Mouse (Mus musculus) adrenal gland (tissue): ENCODE measurements at regions not wholly inside any gene's neighbourhood (a gene's known extent, or its start where the extent isn't known, plus 50 kb on each side); places are given as distances from the start of the nearest gene placed in this dataset.
"Not testable (repeated sequence)": the region's sequence is repeated elsewhere in the genome, so short reads cannot be mapped to it uniquely, and the experiment has no call there.

Experiments
- intact Hi-C: fragments of 180-260 bp; cut with DNase I; formaldehyde crosslinking; loops from one replicate; pipeline ENCODE4 v1.15.1; 2025

- intact Hi-C loops, result no loop called here
Observed at GRCm38 (mm10) chr11:27105920-27106319, 512.1 kb upstream of the Vrk2 start.

DNA sequence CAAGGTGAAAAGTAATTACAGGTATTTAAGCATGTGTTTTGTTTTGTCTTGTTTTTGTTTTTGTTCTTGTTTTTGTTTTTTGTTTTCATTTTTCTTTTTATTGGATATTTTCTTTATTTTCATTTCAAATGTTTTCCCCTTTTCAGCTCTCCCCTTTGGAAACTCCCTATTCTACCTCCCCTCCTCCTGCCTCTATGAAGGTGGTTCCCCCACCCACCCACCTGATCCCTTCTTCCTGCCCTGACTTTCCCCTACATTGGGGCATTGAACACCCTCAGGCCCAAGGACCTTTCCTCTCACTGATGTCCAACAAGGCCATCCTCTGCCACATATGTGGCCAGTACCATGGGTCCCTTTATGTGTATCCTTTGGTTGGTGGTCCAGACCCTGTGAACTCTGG lies 509.1 kb upstream of the Vrk2 start:
- intact Hi-C loops, result no loop called here

GRCm38 (mm10) chr11:27102045-27102444 lies 508.2 kb upstream of the Vrk2 start:
- intact Hi-C loops, result no loop called here

DNA sequence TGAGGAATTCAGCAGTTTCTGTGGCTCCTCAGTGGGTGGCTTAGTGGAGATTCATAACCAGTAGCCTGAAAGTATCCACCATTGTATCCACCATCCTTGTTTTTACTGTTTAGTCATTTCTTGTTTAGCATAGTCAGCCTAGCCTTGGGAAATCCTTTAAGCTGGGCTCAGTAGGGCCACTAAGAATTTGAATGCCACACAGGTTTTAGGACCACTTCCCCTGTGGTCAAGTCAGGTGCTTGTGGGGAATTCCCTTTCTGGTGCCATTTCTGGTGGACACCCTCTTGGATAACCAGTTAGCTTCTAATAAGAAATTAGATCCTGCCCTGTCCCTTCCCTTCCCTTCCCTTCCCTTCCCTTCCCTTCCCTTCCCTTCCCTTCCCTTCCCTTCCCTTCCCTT lies 502.8 kb upstream of the Vrk2 start:
- intact Hi-C loops, result no loop called here

DNA sequence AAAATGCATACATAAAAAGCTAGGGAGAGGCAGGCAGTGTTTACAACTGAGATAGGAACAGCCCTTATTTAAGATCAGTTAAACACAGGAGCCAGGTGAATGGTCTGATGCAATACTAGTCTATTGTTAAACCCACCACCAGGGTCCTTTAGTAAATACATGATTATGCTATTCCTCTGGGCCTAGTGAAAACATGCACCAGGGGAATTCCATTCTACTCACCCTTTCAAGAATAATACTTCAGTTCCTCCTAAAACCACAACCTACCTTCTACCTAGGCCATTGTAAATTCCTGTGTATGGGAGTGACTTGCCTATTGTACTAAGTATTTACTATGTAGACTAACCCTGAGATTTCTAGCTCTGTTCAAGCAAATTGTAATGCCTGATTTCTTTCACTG lies 501.7 kb upstream of the Vrk2 start:
- intact Hi-C loops, result not testable (repeated sequence)

GRCm38 (mm10) chr11:27086516-27086915 lies 492.7 kb upstream of the Vrk2 start:
- intact Hi-C loops, result no loop called here

- intact Hi-C loops, result no loop called here
Observed at GRCm38 (mm10) chr11:27081188-27081587, 487.4 kb upstream of the Vrk2 start.

DNA sequence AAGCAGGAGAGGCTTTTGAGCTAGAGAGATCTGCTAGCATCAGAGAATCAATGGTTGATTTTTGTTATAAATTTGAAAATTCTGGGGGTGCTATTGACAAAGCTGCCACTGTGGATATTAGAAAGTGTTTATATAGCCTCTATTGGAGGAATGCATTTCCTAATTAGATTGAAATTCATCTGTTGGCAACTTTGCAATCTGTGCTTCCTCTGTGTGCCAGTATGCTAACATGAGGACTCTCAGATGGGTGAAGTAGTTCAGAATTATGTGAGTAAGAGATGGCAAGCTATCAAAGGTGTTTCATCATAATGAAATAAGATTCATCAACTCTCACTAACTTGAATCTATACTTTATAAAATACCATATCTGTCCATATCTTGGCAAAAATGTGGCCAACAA lies 476.6 kb upstream of the Vrk2 start:
- intact Hi-C loops, result no loop called here

GRCm38 (mm10) chr11:27027243-27027852 lies 433.5 kb upstream of the Vrk2 start:
- intact Hi-C loops, result no loop called here

- intact Hi-C loops, result no loop called here
Observed at GRCm38 (mm10) chr11:27025500-27025899, 431.7 kb upstream of the Vrk2 start.

DNA sequence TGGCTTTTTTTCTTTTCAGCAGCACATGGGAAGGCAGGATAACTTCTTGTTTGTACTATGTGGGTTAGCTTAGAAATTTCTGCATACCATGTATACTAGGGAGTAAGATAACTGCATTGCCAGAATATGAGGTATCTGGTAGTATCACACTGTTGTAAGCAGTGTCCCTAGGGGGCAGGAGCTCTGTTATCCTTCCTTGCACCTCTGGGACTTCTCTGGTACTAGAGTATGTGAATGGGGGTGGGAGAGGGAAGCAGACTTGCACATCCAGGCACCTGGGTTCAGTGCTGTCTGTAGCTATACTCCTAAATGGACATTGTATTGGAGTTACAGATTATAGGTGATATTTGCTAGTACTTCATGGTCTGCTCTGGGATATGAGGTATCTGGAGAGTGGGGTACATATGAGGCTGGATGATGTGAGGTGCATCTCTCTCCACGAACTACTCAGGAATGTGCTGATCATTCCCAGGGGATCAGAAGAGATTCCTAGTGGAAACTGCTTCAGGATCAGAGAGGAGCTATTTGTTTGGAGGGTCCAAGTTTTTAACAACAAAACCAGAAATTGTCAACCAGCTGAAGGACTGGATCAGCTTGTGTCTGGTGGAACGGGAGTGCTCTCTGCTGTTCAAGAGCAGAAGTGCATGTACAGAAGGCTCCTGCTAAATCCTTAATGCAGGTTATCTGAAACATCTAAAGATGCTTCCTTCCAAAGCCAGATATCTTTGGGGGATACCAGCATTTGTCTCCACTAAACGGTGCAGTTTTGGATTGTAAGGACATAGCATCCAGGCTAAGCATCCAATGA lies 402.7 kb upstream of the Vrk2 start:
- intact Hi-C loops, result no loop called here

DNA sequence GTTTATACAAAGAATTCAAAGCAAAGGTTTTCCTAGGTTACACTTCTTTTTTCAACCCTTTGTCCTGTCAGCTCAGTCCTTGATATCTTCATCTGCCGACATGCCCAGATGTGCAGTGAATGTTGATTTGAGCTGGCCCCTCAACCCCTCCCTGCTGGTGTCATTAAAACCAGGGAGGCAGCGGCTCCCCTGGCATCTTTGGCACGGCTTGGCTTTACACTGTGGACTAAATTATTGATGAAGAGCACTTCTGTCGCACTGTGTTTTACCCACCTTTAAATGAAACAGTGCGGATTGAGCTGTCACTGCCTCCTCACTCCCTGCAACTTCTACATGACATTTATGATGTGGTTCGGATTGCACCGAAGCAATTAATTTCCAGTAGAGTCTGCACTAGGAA lies 387.4 kb upstream of the Vrk2 start:
- intact Hi-C loops, result no loop called here

DNA sequence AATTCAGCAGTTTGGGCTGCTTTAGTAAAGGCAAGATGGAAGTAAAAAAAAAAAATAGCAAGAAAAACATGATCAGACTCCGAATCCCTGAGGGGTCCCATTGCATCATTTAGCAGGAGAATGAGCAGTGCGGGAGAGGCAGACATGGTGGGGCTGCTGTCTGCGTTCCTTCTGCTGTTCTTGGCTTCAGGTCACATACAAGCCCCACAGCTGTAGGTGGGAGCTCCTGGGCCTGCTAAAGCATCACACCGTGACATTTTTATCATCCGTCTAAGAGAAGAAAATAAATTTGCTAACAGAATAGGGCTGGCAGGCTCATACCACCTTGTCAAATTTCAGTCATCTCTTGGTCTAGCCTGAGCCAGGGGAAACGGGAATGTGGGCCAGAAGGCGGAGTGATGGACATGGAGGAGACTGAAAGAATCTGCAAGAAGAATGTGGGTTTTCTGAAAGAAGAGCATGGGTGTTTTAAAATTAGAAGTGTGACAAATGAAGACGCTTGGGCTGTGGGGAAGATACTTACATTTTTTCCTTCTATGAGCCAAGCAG lies 378.8 kb upstream of the Vrk2 start:
- intact Hi-C loops, result no loop called here

DNA sequence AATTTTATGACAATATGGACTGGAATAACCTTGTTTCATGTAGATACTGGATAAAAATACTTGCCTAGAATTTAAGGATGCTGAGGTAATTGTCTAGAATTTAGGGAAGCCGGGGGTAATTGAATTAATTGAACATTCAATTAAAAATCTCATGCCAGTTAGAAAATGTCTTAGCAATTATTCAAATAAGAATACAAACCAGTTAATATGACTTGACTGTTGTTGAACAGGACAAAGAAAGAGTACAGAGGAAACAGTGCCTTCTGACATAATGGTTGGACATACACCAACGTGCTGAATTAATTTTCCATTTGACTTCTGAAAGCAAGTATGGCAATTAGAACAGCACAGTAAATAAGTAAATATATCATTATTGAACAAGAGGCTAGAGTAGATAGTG lies 377.4 kb upstream of the Vrk2 start:
- intact Hi-C loops, result no loop called here

DNA sequence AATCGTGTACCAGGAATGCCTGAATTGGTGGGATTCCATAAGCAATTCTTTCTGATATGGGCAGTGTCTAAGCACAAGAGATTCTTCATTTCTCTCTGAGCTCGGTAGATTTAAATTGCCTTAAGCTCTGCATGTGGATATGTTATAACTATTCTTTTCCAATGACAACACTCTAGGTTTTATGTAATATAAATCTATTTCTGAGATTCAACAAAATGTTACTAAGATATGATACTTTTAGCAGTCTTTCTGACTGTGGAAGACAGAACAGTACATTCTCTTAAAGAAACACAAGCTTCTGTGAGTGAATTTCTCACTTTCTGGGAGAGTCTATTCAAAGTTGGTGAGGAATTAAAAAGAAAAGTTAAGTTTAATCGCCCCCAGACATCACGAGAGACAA lies 373.6 kb upstream of the Vrk2 start:
- intact Hi-C loops, result loop anchor here (10.0 kb wide), 1 partner anchor 763 kb away; no protein-coding TSS in a partner anchor

GRCm38 (mm10) chr11:26962928-26963667 lies 369.3 kb upstream of the Vrk2 start:
- intact Hi-C loops, result loop anchor here (10.0 kb wide), 1 partner anchor 758 kb away; no protein-coding TSS in a partner anchor

GRCm38 (mm10) chr11:26962040-26962927 lies 368.5 kb upstream of the Vrk2 start:
- intact Hi-C loops, result loop anchor here (10.0 kb wide), 1 partner anchor 757 kb away; no protein-coding TSS in a partner anchor

DNA sequence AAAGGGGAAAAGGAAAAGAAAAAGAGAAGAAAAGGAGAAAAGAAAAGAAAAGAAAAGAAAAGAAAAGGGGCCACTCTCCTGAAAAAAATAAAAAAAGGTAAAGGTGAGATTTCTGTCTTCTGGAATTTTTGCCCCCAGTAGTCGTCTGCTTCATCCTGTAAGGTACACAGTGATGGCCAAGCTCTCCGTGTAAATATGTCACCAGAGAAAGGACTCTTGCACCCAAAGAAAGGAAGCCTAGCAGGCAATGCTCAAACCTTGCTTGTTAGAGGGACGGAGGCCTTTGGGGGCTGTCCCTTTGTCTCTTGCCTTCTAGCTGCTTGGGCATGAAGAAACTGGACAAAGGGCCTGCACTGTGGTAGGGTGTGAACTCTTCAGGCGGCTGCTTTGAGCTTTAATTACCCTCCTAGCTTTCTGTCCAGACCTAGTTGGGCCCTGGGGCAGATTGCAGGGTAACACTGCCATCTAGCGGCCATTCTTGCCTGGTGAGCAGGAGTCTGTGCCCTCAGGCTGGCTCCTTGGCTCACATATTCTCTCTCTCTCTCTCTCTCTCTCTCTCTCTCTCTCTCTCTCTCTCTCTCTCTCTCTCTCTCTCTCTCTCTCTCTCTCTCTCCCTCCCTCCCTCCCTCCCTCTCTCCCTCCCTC lies 367.7 kb upstream of the Vrk2 start:
- intact Hi-C loops, result loop anchor here (10.0 kb wide), 1 partner anchor 757 kb away; no protein-coding TSS in a partner anchor

DNA sequence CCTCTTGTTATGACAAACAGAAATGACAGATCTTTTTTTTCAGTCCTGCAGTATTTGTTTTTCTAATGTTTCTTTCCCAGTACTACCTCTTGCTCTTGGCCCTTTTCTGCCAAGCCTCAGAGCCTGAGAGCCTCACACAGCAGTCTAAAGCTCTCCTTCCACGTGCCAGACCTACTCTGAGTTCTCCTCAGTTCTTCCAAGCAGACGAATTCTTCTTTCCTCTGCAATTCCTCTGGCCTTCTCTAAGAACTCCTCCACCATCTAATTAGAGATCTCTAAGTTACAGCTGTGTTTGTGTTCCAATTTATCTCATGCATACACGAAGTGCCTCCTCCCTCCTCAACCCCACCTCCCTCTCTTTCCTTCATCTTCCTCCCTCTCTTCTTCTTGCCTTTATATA lies 362.4 kb upstream of the Vrk2 start:
- intact Hi-C loops, result no loop called here

DNA sequence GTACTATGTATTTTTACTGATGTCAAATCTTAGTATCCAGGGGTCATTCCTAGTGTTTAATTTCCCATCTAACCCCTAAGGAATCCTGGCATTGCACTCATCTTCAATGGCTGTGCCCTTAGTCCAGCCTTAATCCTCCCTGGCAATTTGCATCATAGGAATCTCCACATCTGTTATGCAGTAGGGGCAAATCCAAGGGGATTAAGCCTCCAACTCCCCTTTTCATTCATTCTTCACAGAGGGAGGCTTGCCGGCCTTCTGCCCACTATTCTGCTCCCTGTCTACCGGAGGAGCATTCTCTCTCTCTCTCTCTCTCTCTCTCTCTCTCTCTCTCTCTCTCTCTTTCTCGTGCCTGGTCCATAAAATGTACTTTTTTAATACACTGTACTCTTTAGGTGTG lies 338.0 kb upstream of the Vrk2 start:
- intact Hi-C loops, result no loop called here
